ENCODE assay signal across 8 mouse cellular contexts in genomic region chr19:4126759-4127495, GRCm38 (mm10). TPM values are rescaled to one million over a fixed set of nuclear protein-coding genes. Genes with fewer than 3 reads are reported as not detected.
DNase-seq lines count a peak whose midpoint lies in the region; ATAC-seq and TF ChIP-seq lines count a peak whose summit lies in the region.

No protein-coding gene starts in this region.

- peak overlapping the region; percentile 75 for H3K4me3 ChIP-seq in heart, embryonic 13.5 days
- H3K4me3 ChIP-seq in E14TG2a.4 (replicated peaks; ENCODE audit: low read length) = peak overlapping the region; percentile 94
- H3K4me3 ChIP-seq in forebrain, embryonic 10.5 days = peak overlapping the region; percentile 83
- peak overlapping the region; percentile 75 for H3K4me3 ChIP-seq in limb, embryonic 12.5 days (replicated peaks)
- H3K4me3 ChIP-seq in neural tube, embryonic 14.5 days (ENCODE audit: low read depth, low read length) = peak overlapping the region; percentile 68

- ATAC-seq in heart, embryonic 13.5 days (ENCODE audit: extremely low read depth, insufficient number of reproducible peaks, low FRiP score, low TSS enrichment) = no peak
- ATAC-seq in limb, embryonic 12.5 days (ENCODE audit: insufficient number of reproducible peaks, insufficient read depth, low FRiP score, low TSS enrichment, low read depth) = no peak
- ATAC-seq in neural tube, embryonic 14.5 days (ENCODE audit: low read depth) = no peak

- no peak for DNase-seq in heart, postnatal 25 days (ENCODE audit: low spot score)
- no peak for DNase-seq in forebrain, embryonic 10.5 days (ENCODE audit: extremely low spot score, low spot score)
- no peak for DNase-seq in frontal cortex, postnatal 36 days (ENCODE audit: low spot score in 2 of 2)
- no peak for DNase-seq in layer of hippocampus, adult 11-12 months (ENCODE audit: low spot score)

- intact Hi-C loops in heart, postnatal 25 days (cut with DNase I) = loop anchor here (2.0 kb wide), 1 partner anchor 36 kb away; the partner anchor contains the start of gene Rps6kb2

- H3K27ac ChIP-seq in heart, embryonic 13.5 days (replicated peaks) = no peak overlapping the region
- H3K27ac ChIP-seq in forebrain, embryonic 10.5 days = peak overlapping the region; percentile 92
- no peak overlapping the region for H3K27ac ChIP-seq in limb, embryonic 12.5 days
- no peak overlapping the region for H3K27ac ChIP-seq in neural tube, embryonic 14.5 days (ENCODE audit: low read depth, low read length)

- H3K36me3 ChIP-seq in heart, embryonic 13.5 days = peaks cover 41% of the 10 kb centered on the region
- H3K36me3 ChIP-seq in E14TG2a.4 (ENCODE audit: insufficient read depth, low read length) = peaks cover 44% of the 10 kb centered on the region
- H3K36me3 ChIP-seq in forebrain, embryonic 10.5 days (replicated peaks) = peaks cover 46% of the 10 kb centered on the region
- H3K36me3 ChIP-seq in limb, embryonic 12.5 days = peaks cover 47% of the 10 kb centered on the region
- peaks cover 28% of the 10 kb centered on the region for H3K36me3 ChIP-seq in neural tube, embryonic 14.5 days (ENCODE audit: control insufficient read depth, insufficient read depth, low read length)

- peak overlapping the region; percentile 81 for H3K4me2 ChIP-seq in heart, embryonic 13.5 days
- H3K4me2 ChIP-seq in limb, embryonic 12.5 days = peak overlapping the region; percentile 78
- H3K4me2 ChIP-seq in neural tube, embryonic 14.5 days (ENCODE audit: low read depth, low read length) = peak overlapping the region; percentile 56

- peaks cover 31% of the 10 kb centered on the region for H3K4me1 ChIP-seq in heart, embryonic 13.5 days
- peaks cover 71% of the 10 kb centered on the region for H3K4me1 ChIP-seq in E14TG2a.4 (replicated peaks; ENCODE audit: low read depth, low read length)
- H3K4me1 ChIP-seq in forebrain, embryonic 10.5 days = peaks cover 20% of the 10 kb centered on the region
- H3K4me1 ChIP-seq in limb, embryonic 12.5 days (replicated peaks) = peaks cover 24% of the 10 kb centered on the region
- H3K4me1 ChIP-seq in neural tube, embryonic 14.5 days (ENCODE audit: control insufficient read depth, insufficient read depth, low read length) = peaks cover 6% of the 10 kb centered on the region

- TF ChIP-seq CTCF in E14TG2a.4 (conservative IDR thresholded peaks at IDR 0.05; ENCODE audit: low read length) = no peak

- H3K27me3 ChIP-seq in heart, embryonic 13.5 days (replicated peaks) = no peaks in the 10 kb centered on the region
- H3K27me3 ChIP-seq in E14TG2a.4 (ENCODE audit: insufficient read depth, low read length) = no peaks in the 10 kb centered on the region
- no peaks in the 10 kb centered on the region for H3K27me3 ChIP-seq in forebrain, embryonic 10.5 days (ENCODE audit: poor library complexity, severe bottlenecking)
- no peaks in the 10 kb centered on the region for H3K27me3 ChIP-seq in limb, embryonic 12.5 days
- no peaks in the 10 kb centered on the region for H3K27me3 ChIP-seq in neural tube, embryonic 14.5 days (ENCODE audit: control insufficient read depth, insufficient read depth, low read length)

- WGBS in heart, embryonic 13.5 days = 49% methylated on average over 7 of the region's 7 CpGs
- WGBS in forebrain, embryonic 10.5 days = 66% methylated on average over 7 of the region's 7 CpGs
- WGBS in limb, embryonic 12.5 days = 60% methylated on average over 7 of the region's 7 CpGs
- 67% methylated on average over 7 of the region's 7 CpGs for WGBS in neural tube, embryonic 14.5 days

- H3K9ac ChIP-seq in heart, embryonic 13.5 days = peak overlapping the region; percentile 90
- H3K9ac ChIP-seq in limb, embryonic 12.5 days (replicated peaks) = peak overlapping the region; percentile 83
- H3K9ac ChIP-seq in neural tube, embryonic 14.5 days (replicated peaks; ENCODE audit: low read depth, low read length) = peak overlapping the region; percentile 78

- no peaks in the 10 kb centered on the region for H3K9me3 ChIP-seq in heart, embryonic 13.5 days
- H3K9me3 ChIP-seq in E14TG2a.4 (ENCODE audit: low read length) = no peaks in the 10 kb centered on the region
- no peaks in the 10 kb centered on the region for H3K9me3 ChIP-seq in forebrain, embryonic 10.5 days
- no peaks in the 10 kb centered on the region for H3K9me3 ChIP-seq in limb, embryonic 12.5 days
- H3K9me3 ChIP-seq in neural tube, embryonic 14.5 days (ENCODE audit: control insufficient read depth, low read length) = no peaks in the 10 kb centered on the region

RNA-seq across cellular contexts. Expression of gene Aip, which starts 1.3 kb away (rescaled TPM):
- 84.3 and 96.3 TPM in 2 replicates for polyA plus RNA-seq in heart, embryonic 13.5 days (2015; fragmentation: Nextera tagmentation; extraction: Ambion mirVana)
- total RNA-seq in heart, postnatal 25 days (2021) = 10 to 100 TPM; 54.2 to 56.8 TPM
- polyA plus RNA-seq in forebrain, embryonic 10.5 days (2016; fragmentation: Nextera tagmentation; extraction: Ambion mirVana) = 55.2 and 56.5 TPM in 2 replicates
- 86.5 and 87.5 TPM in 2 replicates for polyA plus RNA-seq in limb, embryonic 12.5 days (2016; fragmentation: Nextera tagmentation; extraction: Ambion mirVana)
- 98.8 and 110 TPM in 2 replicates for polyA plus RNA-seq in neural tube, embryonic 14.5 days (2014; fragmentation: Nextera tagmentation; extraction: Ambion mirVana)

RNA-seq across cellular contexts. Expression of gene Gpr152, which starts 12.7 kb away (rescaled TPM):
- not detected in 2 replicates for polyA plus RNA-seq in heart, embryonic 13.5 days (2015; fragmentation: Nextera tagmentation; extraction: Ambion mirVana)
- not detected for total RNA-seq in heart, postnatal 25 days (2021)
- not detected in 2 replicates for polyA plus RNA-seq in forebrain, embryonic 10.5 days (2016; fragmentation: Nextera tagmentation; extraction: Ambion mirVana)
- polyA plus RNA-seq in limb, embryonic 12.5 days (2016; fragmentation: Nextera tagmentation; extraction: Ambion mirVana) = not detected in 2 replicates
- not detected in 2 replicates for polyA plus RNA-seq in neural tube, embryonic 14.5 days (2014; fragmentation: Nextera tagmentation; extraction: Ambion mirVana)

RNA-seq across cellular contexts. Expression of gene Cabp4, which starts 16.9 kb away (rescaled TPM):
- polyA plus RNA-seq in heart, embryonic 13.5 days (2015; fragmentation: Nextera tagmentation; extraction: Ambion mirVana) = not detected in 2 replicates
- under 1 TPM in 1 of 2 experiments, not detected in 1; 0.31 TPM for total RNA-seq in heart, postnatal 25 days (2021)
- polyA plus RNA-seq in forebrain, embryonic 10.5 days (2016; fragmentation: Nextera tagmentation; extraction: Ambion mirVana) = not detected in 2 replicates
- 0.12 and 0.14 TPM in 2 replicates for polyA plus RNA-seq in limb, embryonic 12.5 days (2016; fragmentation: Nextera tagmentation; extraction: Ambion mirVana)
- polyA plus RNA-seq in neural tube, embryonic 14.5 days (2014; fragmentation: Nextera tagmentation; extraction: Ambion mirVana) = 0.13 and 0.31 TPM in 2 replicates

RNA-seq across cellular contexts. Expression of gene Coro1b, which starts 21.5 kb away (rescaled TPM):
- polyA plus RNA-seq in heart, embryonic 13.5 days (2015; fragmentation: Nextera tagmentation; extraction: Ambion mirVana) = 107 and 122 TPM in 2 replicates
- total RNA-seq in heart, postnatal 25 days (2021) = 10 to 100 TPM; 53.4 to 57.6 TPM
- 128 and 130 TPM in 2 replicates for polyA plus RNA-seq in forebrain, embryonic 10.5 days (2016; fragmentation: Nextera tagmentation; extraction: Ambion mirVana)
- 125 and 131 TPM in 2 replicates for polyA plus RNA-seq in limb, embryonic 12.5 days (2016; fragmentation: Nextera tagmentation; extraction: Ambion mirVana)
- polyA plus RNA-seq in neural tube, embryonic 14.5 days (2014; fragmentation: Nextera tagmentation; extraction: Ambion mirVana) = 86.9 and 105 TPM in 2 replicates

RNA-seq across cellular contexts. Expression of gene Ptprcap, which starts 26.5 kb away (rescaled TPM):
- 1.2 and 1.4 TPM in 2 replicates for polyA plus RNA-seq in heart, embryonic 13.5 days (2015; fragmentation: Nextera tagmentation; extraction: Ambion mirVana)
- total RNA-seq in heart, postnatal 25 days (2021) = 1 to 10 TPM in 1 of 2 experiments, under 1 TPM in 1; 0.94 to 1.5 TPM
- 0.71 TPM in 1 of 2 replicates, not detected in the other for polyA plus RNA-seq in forebrain, embryonic 10.5 days (2016; fragmentation: Nextera tagmentation; extraction: Ambion mirVana)
- polyA plus RNA-seq in limb, embryonic 12.5 days (2016; fragmentation: Nextera tagmentation; extraction: Ambion mirVana) = 1.3 and 1.4 TPM in 2 replicates
- polyA plus RNA-seq in neural tube, embryonic 14.5 days (2014; fragmentation: Nextera tagmentation; extraction: Ambion mirVana) = 0.51 and 1.0 TPM in 2 replicates
